Mouse (Mus musculus) cerebellum, adult 9-10 months (tissue): ENCODE data around the gene Wdr61.

Experiments
- DNase-seq: peaks from one replicate; pipeline ENCODE4 v3.0.0; 2022

The Wdr61 gene

GRCm38 (mm10) chr9:54673887-54674286 lies 60.4 kb downstream of the Wdr61 start:
- no peak for DNase-seq

- DNase-seq, result no peak
Measured at GRCm38 (mm10) chr9:54671962-54672361, 62.4 kb downstream of the Wdr61 start.

GRCm38 (mm10) chr9:54668455-54668854 lies 65.9 kb downstream of the Wdr61 start:
- peak; percentile 78 for DNase-seq

- no peak for DNase-seq
Measured at GRCm38 (mm10) chr9:54666116-54666515, 68.2 kb downstream of the Wdr61 start.
